Mouse (Mus musculus) hindbrain, embryonic 12.5 days (tissue): ENCODE results near the gene Fam173a. TPM values are rescaled to one million over a fixed set of nuclear protein-coding genes. Genes with fewer than 3 reads are reported as not detected.

ENCODE experiments used
- ATAC-seq: fragments of 200-750 bp; cut with Nextera tagmentation; 2 replicates; pipeline ENCODE4 v1.8.0; 2017; ENCODE audit warnings: moderate TSS enrichment; ENCODE audit not compliant: low FRiP score
- H3K27ac ChIP-seq: fragments of 300-500 bp; sonication (generic); 2 replicates; pipeline ENCODE4 v1.5.1; 2016; ENCODE audit warnings: mild to moderate bottlenecking
- H3K27me3 ChIP-seq: fragments of 300-500 bp; sonication (generic); 2 replicates; pipeline ENCODE4 v1.6.1; 2016; ENCODE audit warnings: mild to moderate bottlenecking
- H3K36me3 ChIP-seq: fragments of 300-500 bp; sonication (generic); 2 replicates; pipeline ENCODE4 v1.6.1; 2016; ENCODE audit warnings: mild to moderate bottlenecking
- H3K4me1 ChIP-seq: fragments of 300-500 bp; sonication (generic); 2 replicates; pipeline ENCODE4 v1.6.1; 2016
- H3K4me2 ChIP-seq: fragments of 300-500 bp; sonication (generic); replicated peaks from 2 replicates; pipeline ENCODE4 v1.6.1; 2016; ENCODE audit warnings: mild to moderate bottlenecking
- H3K4me3 ChIP-seq: fragments of 300-500 bp; sonication (generic); 2 replicates; pipeline ENCODE4 v1.5.1; 2016; ENCODE audit warnings: mild to moderate bottlenecking
- H3K9ac ChIP-seq: fragments of 300-500 bp; sonication (generic); 2 replicates; pipeline ENCODE4 v1.6.1; 2016; ENCODE audit warnings: mild to moderate bottlenecking, moderate library complexity
- H3K9me3 ChIP-seq: fragments of 300-500 bp; sonication (generic); replicated peaks from 2 replicates; pipeline ENCODE4 v1.6.1; 2016; ENCODE audit warnings: mild to moderate bottlenecking
- WGBS: fragments of 180-500 bp; shearing (Covaris S2); methylation state at CpG from one replicate; pipeline ENCODE4 v1.1.7; 2016; 5-methylcytosine and 5-hydroxymethylcytosine counted together
- polyA plus RNA-seq: library from polyadenylated mRNA; unstranded; fragments of >200 nt; fragmentation: Nextera tagmentation; extraction: Ambion mirVana; gene quantifications from 2 replicates; pipeline ENCODE4 v1.2.1, GENCODE M21; 2016

Gene Fam173a
- polyA plus RNA-seq, 1 experiment from 2014 or later, result 76.0 TPM

DNA sequence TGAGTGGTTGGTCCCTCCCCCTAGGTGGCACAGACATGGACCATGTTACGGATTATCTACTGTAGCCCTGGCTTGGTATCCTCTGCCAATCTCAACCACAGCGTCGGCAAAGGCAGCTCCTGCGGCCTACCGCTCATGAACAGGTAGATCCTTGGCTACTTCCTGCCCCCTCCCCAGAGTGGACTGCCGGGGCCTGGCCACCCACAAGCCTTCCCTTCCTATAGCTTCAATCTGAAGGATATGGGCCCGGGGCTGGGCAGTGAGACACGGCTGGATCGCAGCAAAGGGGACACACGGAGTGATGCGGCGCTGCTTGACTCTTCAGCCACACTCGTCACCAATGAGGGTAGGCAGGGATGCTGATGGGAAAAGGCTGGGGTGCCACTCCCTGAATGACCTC lies 34.3 kb upstream of the Fam173a start:
- 95% methylated on average over 13 of the region's 13 CpGs for WGBS
- Histone ChIP-seq H3K4me3 (no peak overlapping the region), H3K36me3 (peaks cover 51% of the 10 kb centered on the region), H3K9me3 (no peaks in the 10 kb centered on the region), H3K27me3 (no peaks in the 10 kb centered on the region), H3K9ac (no peak overlapping the region), H3K4me1 (peaks cover 75% of the 10 kb centered on the region), H3K4me2 (no peak overlapping the region), H3K27ac (no peak overlapping the region)
- no peak for ATAC-seq

DNA sequence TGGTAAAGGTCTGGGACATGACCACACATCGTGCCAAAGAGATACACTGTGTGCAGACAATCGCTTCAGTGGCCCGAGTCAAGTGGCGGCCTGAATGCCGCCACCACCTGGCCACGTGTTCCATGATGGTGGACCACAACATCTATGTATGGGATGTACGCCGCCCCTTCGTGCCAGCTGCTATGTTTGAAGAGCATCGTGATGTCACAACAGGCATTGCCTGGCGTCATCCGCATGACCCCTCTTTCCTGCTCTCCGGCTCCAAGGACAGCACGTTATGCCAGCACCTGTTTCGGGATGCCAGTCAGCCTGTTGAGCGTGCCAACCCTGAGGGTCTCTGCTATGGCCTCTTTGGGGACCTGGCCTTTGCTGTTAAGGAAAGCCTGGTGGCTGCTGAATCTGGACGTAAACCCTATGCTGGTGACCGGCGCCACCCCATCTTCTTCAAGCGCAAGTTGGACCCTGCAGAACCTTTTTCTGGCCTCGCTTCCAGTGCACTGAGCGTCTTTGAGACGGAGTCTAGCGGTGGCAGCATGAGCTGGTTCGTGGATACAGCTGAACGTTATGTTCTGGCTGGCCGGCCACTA lies 33.4 kb upstream of the Fam173a start:
- no peaks in the 10 kb centered on the region for H3K27me3 ChIP-seq
- no peak overlapping the region for H3K27ac ChIP-seq
- H3K9ac ChIP-seq, result no peak overlapping the region
- no peak overlapping the region for H3K4me2 ChIP-seq
- no peak overlapping the region for H3K4me3 ChIP-seq
- ATAC-seq, result no peak
- H3K9me3 ChIP-seq, result no peaks in the 10 kb centered on the region
- H3K4me1 ChIP-seq, result peaks cover 65% of the 10 kb centered on the region
- H3K36me3 ChIP-seq, result peaks cover 44% of the 10 kb centered on the region
- 95% methylated on average over 27 of the region's 27 CpGs for WGBS

- ATAC-seq, result no peak
- peaks cover 37% of the 10 kb centered on the region for H3K36me3 ChIP-seq
- no peak overlapping the region for H3K4me3 ChIP-seq
- no peak overlapping the region for H3K27ac ChIP-seq
- no peak overlapping the region for H3K9ac ChIP-seq
- WGBS, result 89% methylated on average over 6 of the region's 6 CpGs
- H3K27me3 ChIP-seq, result peaks cover 6% of the 10 kb centered on the region
- peaks cover 58% of the 10 kb centered on the region for H3K4me1 ChIP-seq
- H3K4me2 ChIP-seq, result peak overlapping the region; percentile 74; the same call in 1 of the 2 replicates
- no peaks in the 10 kb centered on the region for H3K9me3 ChIP-seq
Measured at GRCm38 (mm10) chr17:25825311-25825710, 32.6 kb upstream of the Fam173a start.

DNA sequence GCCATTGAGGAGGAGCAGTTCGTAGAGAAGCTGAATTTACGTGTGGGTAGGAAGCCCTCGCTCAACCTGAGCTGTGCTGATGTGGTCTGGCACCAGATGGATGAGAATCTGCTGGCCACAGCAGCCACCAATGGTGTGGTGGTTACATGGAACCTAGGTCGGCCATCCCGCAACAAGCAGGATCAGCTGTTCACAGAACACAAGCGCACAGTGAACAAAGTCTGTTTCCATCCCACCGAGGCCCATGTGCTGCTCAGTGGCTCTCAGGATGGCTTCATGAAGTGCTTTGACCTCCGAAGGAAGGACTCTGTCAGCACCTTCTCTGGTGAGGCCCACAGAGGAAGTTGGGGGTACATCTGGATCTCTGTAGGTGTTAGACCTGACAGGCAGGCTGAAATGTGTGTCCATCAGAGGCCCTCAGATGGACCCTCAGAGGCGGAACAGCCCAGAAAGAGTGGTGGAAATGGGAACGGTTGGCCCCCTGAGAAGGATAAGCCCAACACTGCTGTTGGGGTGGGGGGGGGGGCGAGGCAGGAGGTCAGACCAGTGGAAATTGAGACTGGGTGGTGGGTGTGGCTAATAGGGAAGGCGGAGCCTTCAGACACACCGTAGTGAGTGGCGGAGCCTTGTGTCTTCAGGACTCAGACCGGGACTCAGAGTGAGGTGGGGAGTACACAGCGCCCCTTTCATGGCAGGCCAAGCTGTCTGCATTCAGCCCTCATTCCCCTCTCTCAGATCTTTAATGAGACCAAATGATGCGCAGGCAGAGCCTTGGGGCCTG lies 31.9 kb upstream of the Fam173a start:
- Histone ChIP-seq H3K36me3 (peaks cover 32% of the 10 kb centered on the region), H3K9me3 (no peaks in the 10 kb centered on the region), H3K4me3 (peak overlapping the region; percentile 55), H3K4me2 (peak overlapping the region; percentile 74), H3K4me1 (peaks cover 50% of the 10 kb centered on the region), H3K27ac (no peak overlapping the region), H3K27me3 (peaks cover 13% of the 10 kb centered on the region), H3K9ac (peak overlapping the region; percentile 80)
- no peak for ATAC-seq
- WGBS, result 72% methylated on average over 17 of the region's 17 CpGs

GRCm38 (mm10) chr17:25823452-25823851 lies 30.8 kb upstream of the Fam173a start, which contains the start of gene Wdr24:
Wdr24 (plus strand) TSS chr17:25823627.
- Histone ChIP-seq H3K4me1 (peaks cover 49% of the 10 kb centered on the region), H3K27ac (peak within 1 kb of the TSS; percentile 70; the same call in 1 of the 2 replicates)
- under 1% methylated on average over 18 of the region's 18 CpGs for WGBS

GRCm38 (mm10) chr17:25818851-25819780 lies 26.4 kb upstream of the Fam173a start:
- Histone ChIP-seq H3K9ac (peak overlapping the region; percentile 38), H3K27me3 (peaks cover 45% of the 10 kb centered on the region), H3K27ac (no peak overlapping the region), H3K4me1 (peaks cover 10% of the 10 kb centered on the region), H3K9me3 (no peaks in the 10 kb centered on the region), H3K4me3 (peak overlapping the region; percentile 4; the same call in 1 of the 2 replicates), H3K4me2 (peak overlapping the region; percentile 25), H3K36me3 (peaks cover 21% of the 10 kb centered on the region)
- 8% methylated on average over 46 of the region's 46 CpGs for WGBS
- 0 out of 2 replicates have a peak, but pooled peaks have one; percentile 29 for ATAC-seq

More at GRCm38 (mm10) chr17:25823452-25823851, 30.8 kb upstream of the Fam173a start, which contains the start of gene Wdr24:
- H3K36me3 ChIP-seq, result peaks cover 36% of the 10 kb centered on the region
- peaks cover 24% of the 10 kb centered on the region for H3K27me3 ChIP-seq
- peak; percentile 51 for ATAC-seq
- H3K4me3 ChIP-seq, result peak within 1 kb of the TSS; percentile 55
- peak within 1 kb of the TSS; percentile 74 for H3K4me2 ChIP-seq
- peak within 1 kb of the TSS; percentile 80 for H3K9ac ChIP-seq
- H3K9me3 ChIP-seq, result no peaks in the 10 kb centered on the region

GRCm38 (mm10) chr17:25817662-25818061 lies 25.0 kb upstream of the Fam173a start:
- WGBS, result 85% methylated on average over 11 of the region's 11 CpGs
- H3K4me3 ChIP-seq, result no peak overlapping the region
- no peak overlapping the region for H3K4me2 ChIP-seq
- H3K27me3 ChIP-seq, result peaks cover 45% of the 10 kb centered on the region
- H3K36me3 ChIP-seq, result peaks cover 21% of the 10 kb centered on the region
- no peak for ATAC-seq
- H3K4me1 ChIP-seq, result peaks cover 14% of the 10 kb centered on the region
- H3K9me3 ChIP-seq, result no peaks in the 10 kb centered on the region
- no peak overlapping the region for H3K9ac ChIP-seq
- no peak overlapping the region for H3K27ac ChIP-seq

DNA sequence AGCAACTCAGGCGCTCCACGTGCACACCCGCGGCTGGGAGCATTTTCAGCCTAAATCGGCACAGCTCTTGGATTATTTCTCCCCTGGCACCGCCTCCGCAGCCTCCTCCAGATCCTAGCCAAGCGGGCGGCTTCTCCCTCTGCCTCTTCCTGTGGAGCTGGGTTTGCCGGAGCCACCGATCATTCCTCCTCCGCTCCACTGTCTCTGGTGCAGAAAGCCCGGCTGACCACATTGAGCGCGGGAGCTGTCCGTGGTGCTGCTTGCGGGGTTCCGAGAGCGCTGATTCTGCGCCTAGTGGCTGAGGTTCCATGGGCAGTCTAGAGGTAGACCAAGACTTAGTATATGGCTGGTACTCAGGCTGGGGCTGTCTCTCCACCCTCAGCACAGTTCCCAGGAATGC lies 20.8 kb upstream of the Fam173a start:
- peak overlapping the region; percentile 50 for H3K9ac ChIP-seq
- 3% methylated on average over 20 of the region's 20 CpGs for WGBS
- peaks cover 35% of the 10 kb centered on the region for H3K4me1 ChIP-seq
- H3K27ac ChIP-seq, result peak overlapping the region; percentile 24; the same call in 1 of the 2 replicates
- H3K36me3 ChIP-seq, result peaks cover 13% of the 10 kb centered on the region
- H3K4me3 ChIP-seq, result peak overlapping the region; percentile 9
- peak overlapping the region; percentile 36 for H3K4me2 ChIP-seq
- no peaks in the 10 kb centered on the region for H3K9me3 ChIP-seq
- peaks cover 37% of the 10 kb centered on the region for H3K27me3 ChIP-seq
- no peak for ATAC-seq

DNA sequence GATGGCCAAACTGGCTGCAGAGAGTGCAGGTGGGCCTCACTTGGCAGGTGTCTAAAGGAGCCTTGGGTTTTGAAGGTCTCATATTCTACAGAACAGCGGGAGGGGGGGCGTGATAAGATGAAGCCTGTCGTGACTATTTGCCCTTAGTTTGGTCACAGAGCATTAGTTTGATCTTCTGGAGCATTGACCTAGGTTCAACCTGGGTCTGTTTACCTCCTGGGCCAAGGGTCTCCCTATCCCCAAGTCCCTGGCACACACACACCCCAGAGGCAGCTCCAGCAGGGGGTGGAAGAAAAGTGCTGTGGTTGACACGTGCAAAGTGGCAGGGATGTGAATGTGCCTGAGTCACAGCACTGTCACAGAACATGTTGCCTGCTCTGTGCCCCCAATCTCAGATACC lies 18.2 kb upstream of the Fam173a start:
- Histone ChIP-seq H3K4me2 (peak overlapping the region; percentile 84), H3K9ac (0 out of 2 replicates have a peak overlapping the region, but pooled peaks have one; percentile 92), H3K27me3 (peaks cover 16% of the 10 kb centered on the region), H3K36me3 (no peaks in the 10 kb centered on the region), H3K4me1 (peaks cover 43% of the 10 kb centered on the region), H3K9me3 (no peaks in the 10 kb centered on the region), H3K27ac (no peak overlapping the region), H3K4me3 (no peak overlapping the region)
- no peak for ATAC-seq
- 75% methylated on average over 4 of the region's 4 CpGs for WGBS

GRCm38 (mm10) chr17:25809606-25810340 lies 17.1 kb upstream of the Fam173a start:
- no peaks in the 10 kb centered on the region for H3K36me3 ChIP-seq
- 4% methylated on average over 25 of the region's 25 CpGs for WGBS
- no peaks in the 10 kb centered on the region for H3K9me3 ChIP-seq
- peak; percentile 78 for ATAC-seq
- H3K27ac ChIP-seq, result peak overlapping the region; percentile 98
- H3K9ac ChIP-seq, result peak overlapping the region; percentile 92
- peak overlapping the region; percentile 86 for H3K4me3 ChIP-seq
- peak overlapping the region; percentile 84 for H3K4me2 ChIP-seq
- H3K27me3 ChIP-seq, result peaks cover 16% of the 10 kb centered on the region
- H3K4me1 ChIP-seq, result peaks cover 43% of the 10 kb centered on the region
